Mouse (Mus musculus) MEL (cell line): ENCODE results near the gene Scyl2. TPM values are rescaled to one million over a fixed set of nuclear protein-coding genes. Genes with fewer than 3 reads are reported as not detected.

Source experiments
- DNase-seq: peaks from one replicate; pipeline ENCODE4 v3.0.0; 2011; ENCODE audit warnings: low read depth, low spot score
- H3K27ac ChIP-seq: 2 replicates; pipeline ENCODE4 v1.5.1; 2012; ENCODE audit warnings: low read depth, mild to moderate bottlenecking, control low read depth, low read length, moderate library complexity; ENCODE audit not compliant: control insufficient read depth
- H3K27me3 ChIP-seq, 2 experiments: fragments of 150-350 bp in 1 of 2; sonication (generic) in 1 of 2; 2 replicates each; pipeline ENCODE4 v1.6.1; 2012; ENCODE audit warnings: low read length in 2 of 2, mild to moderate bottlenecking in 2 of 2, improper control_type of control experiment in 1 of 2, moderate library complexity in 1 of 2; ENCODE audit not compliant: insufficient read depth in 2 of 2, control insufficient read depth in 1 of 2
- H3K36me3 ChIP-seq, 2 experiments: 2 replicates each; pipeline ENCODE4 v1.6.1; 2012 to 2014; ENCODE audit warnings: low read length in 2 of 2, improper control_type of control experiment in 1 of 2, inconsistent platforms in 1 of 2, mild to moderate bottlenecking in 1 of 2; ENCODE audit not compliant: insufficient read depth in 2 of 2, control insufficient read depth in 1 of 2
- H3K4me1 ChIP-seq, 2 experiments: fragments of 150-350 bp in 1 of 2; sonication (generic) in 1 of 2; 2 replicates each; pipeline ENCODE4 v1.6.1; 2012; ENCODE audit warnings: low read length in 2 of 2, improper control_type of control experiment in 1 of 2, mild to moderate bottlenecking in 1 of 2; ENCODE audit not compliant: insufficient read depth in 2 of 2, control insufficient read depth in 1 of 2
- H3K4me3 ChIP-seq, 2 experiments: fragments of 150-350 bp in 1 of 2; sonication (generic) in 1 of 2; 2 replicates each; pipeline ENCODE4 v1.5.1; 2012; ENCODE audit warnings: low read depth in 2 of 2, low read length in 2 of 2, mild to moderate bottlenecking in 2 of 2, moderate library complexity in 2 of 2, control low read depth in 1 of 2, improper control_type of control experiment in 1 of 2; ENCODE audit not compliant: control insufficient read depth in 1 of 2, insufficient read depth in 1 of 2
- H3K79me2 ChIP-seq: 2 replicates; pipeline ENCODE4 v1.6.1; 2012; ENCODE audit warnings: mild to moderate bottlenecking, low read length, moderate library complexity; ENCODE audit not compliant: control insufficient read depth, poor library complexity, insufficient read depth
- H3K9ac ChIP-seq: 2 replicates; pipeline ENCODE4 v1.6.1; 2012; ENCODE audit warnings: low read depth, mild to moderate bottlenecking, control low read depth, low read length, moderate library complexity; ENCODE audit not compliant: control insufficient read depth, poor library complexity, severe bottlenecking
- H3K9me3 ChIP-seq: fragments of 150-350 bp; sonication (generic); replicated peaks from 2 replicates; pipeline ENCODE4 v1.6.1; 2012; ENCODE audit warnings: mild to moderate bottlenecking, low read length, improper control_type of control experiment, moderate library complexity; ENCODE audit not compliant: insufficient read depth
- CHD1 ChIP-seq: IDR thresholded peaks from 2 replicates; pipeline ENCODE4 v1.6.1; 2012; ENCODE audit warnings: low read depth, mild to moderate bottlenecking, inconsistent platforms, low read length, improper control_type of control experiment
- CHD2 ChIP-seq: IDR thresholded peaks from 2 replicates; pipeline ENCODE4 v1.6.1; 2011; ENCODE audit warnings: low read length, improper control_type of control experiment
- CTCF ChIP-seq, 3 experiments: IDR thresholded peaks in 2 of 3; conservative IDR thresholded peaks in 1 of 3; 2 replicates each; pipeline ENCODE4 v1.5.1; 2011 to 2012; ENCODE audit warnings: low read length in 3 of 3, low read depth in 2 of 3, mild to moderate bottlenecking in 2 of 3, improper control_type of control experiment in 1 of 3, inconsistent platforms in 1 of 3, mixed read lengths in 1 of 3, moderate library complexity in 1 of 3; ENCODE audit not compliant: control insufficient read depth in 1 of 3, insufficient read depth in 1 of 3, poor library complexity in 1 of 3, severe bottlenecking in 1 of 3
- E2F4 ChIP-seq: IDR thresholded peaks from 2 replicates; pipeline ENCODE4 v1.6.1; 2011; ENCODE audit warnings: low read depth, low read length, improper control_type of control experiment, borderline replicate concordance
- EP300 ChIP-seq, 2 experiments: IDR thresholded peaks; 2 replicates each; pipeline ENCODE4 v1.6.1; 2011; ENCODE audit warnings: improper control_type of control experiment in 2 of 2, low read length in 2 of 2, low read depth in 1 of 2, mild to moderate bottlenecking in 1 of 2
- JUND ChIP-seq: IDR thresholded peaks from 2 replicates; pipeline ENCODE4 v1.6.1; 2011; ENCODE audit warnings: low read depth, mild to moderate bottlenecking, improper control_type of control experiment, low read length
- KAT2A ChIP-seq: conservative IDR thresholded peaks from 2 replicates; pipeline ENCODE4 v1.6.1; 2012; ENCODE audit warnings: low read depth, low read length, improper control_type of control experiment, inconsistent platforms
- MAFK ChIP-seq: IDR thresholded peaks from 2 replicates; pipeline ENCODE4 v1.6.1; 2011; ENCODE audit warnings: low read depth, mild to moderate bottlenecking, low read length, improper control_type of control experiment, borderline replicate concordance
- MAX ChIP-seq: IDR thresholded peaks from 2 replicates; pipeline ENCODE4 v1.6.1; 2011; ENCODE audit warnings: low read length, improper control_type of control experiment
- MAZ ChIP-seq: IDR thresholded peaks from 2 replicates; pipeline ENCODE4 v1.6.1; 2012; ENCODE audit warnings: low read depth, mild to moderate bottlenecking, inconsistent platforms, low read length, improper control_type of control experiment
- MEF2A ChIP-seq: IDR thresholded peaks from 2 replicates; pipeline ENCODE4 v1.6.1; 2014; ENCODE audit warnings: low read depth, mild to moderate bottlenecking, inconsistent platforms, low read length, improper control_type of control experiment; ENCODE audit not compliant: poor library complexity, insufficient replicate concordance, severe bottlenecking; ENCODE audit errors: extremely low read depth
- MYB ChIP-seq: IDR thresholded peaks from 2 replicates; pipeline ENCODE4 v1.6.1; 2011; ENCODE audit warnings: mild to moderate bottlenecking, low read depth, low read length, improper control_type of control experiment
- NELFE ChIP-seq: IDR thresholded peaks from 2 replicates; pipeline ENCODE4 v1.6.1; 2011; ENCODE audit warnings: low read depth, low read length, improper control_type of control experiment
- NRF1 ChIP-seq: IDR thresholded peaks from 2 replicates; pipeline ENCODE4 v1.6.1; 2014; ENCODE audit warnings: low read depth, mild to moderate bottlenecking, inconsistent platforms, low read length, improper control_type of control experiment, moderate library complexity; ENCODE audit not compliant: poor library complexity, insufficient read depth, severe bottlenecking
- POLR2AphosphoS2 ChIP-seq: IDR thresholded peaks from 2 replicates; pipeline ENCODE4 v1.6.1; 2011; ENCODE audit warnings: low read length, improper control_type of control experiment
- RCOR1 ChIP-seq: IDR thresholded peaks from 2 replicates; pipeline ENCODE4 v1.6.1; 2012; ENCODE audit warnings: low read depth, mild to moderate bottlenecking, inconsistent platforms, low read length, improper control_type of control experiment
- TCF12 ChIP-seq: IDR thresholded peaks from 2 replicates; pipeline ENCODE4 v1.6.1; 2014; ENCODE audit warnings: low read depth, mild to moderate bottlenecking, inconsistent platforms, low read length, improper control_type of control experiment, moderate library complexity
- UBTF ChIP-seq: IDR thresholded peaks from 2 replicates; pipeline ENCODE4 v1.6.1; 2012; ENCODE audit warnings: low read depth, mild to moderate bottlenecking, inconsistent platforms, low read length, improper control_type of control experiment, moderate library complexity, borderline replicate concordance; ENCODE audit not compliant: insufficient read depth
- ZC3H11A ChIP-seq: IDR thresholded peaks from 2 replicates; pipeline ENCODE4 v1.6.1; 2012; ENCODE audit warnings: low read depth, mild to moderate bottlenecking, inconsistent platforms, low read length, improper control_type of control experiment
- ZMIZ1 ChIP-seq: IDR thresholded peaks from 2 replicates; pipeline ENCODE4 v1.6.1; 2012; ENCODE audit warnings: low read depth, mild to moderate bottlenecking, inconsistent platforms, low read length, improper control_type of control experiment, moderate library complexity
- polyA plus RNA-seq, 2 experiments: library from polyadenylated mRNA; stranded (reverse) in 1 of 2; unstranded in 1 of 2; fragments of >175 nt in 1 of 2; fragments of >200 nt in 1 of 2; gene quantifications; 2 replicates each; pipeline versions ENCODE4 v1.2.1 to v1.2.4; 2012; ENCODE audit warnings: low replicate concordance in 2 of 2, low read depth in 1 of 2; ENCODE audit not compliant: insufficient read length in 2 of 2, insufficient read depth in 1 of 2, missing spikeins in 1 of 2
- total RNA-seq: library from RNA; depleted of rRNA; stranded (reverse); fragments of 300-350 nt; gene quantifications from 2 replicates; pipeline ENCODE4 v1.2.3, GENCODE M21; 2012

Gene Scyl2
- total and polyA plus RNA-seq, 3 experiments = 19.8 to 27.9 TPM; not detected in 1

- no peaks in the 10 kb centered on the region for H3K4me1 ChIP-seq
- H3K27me3 ChIP-seq = no peaks in the 10 kb centered on the region
- no peak overlapping the region for H3K4me3 ChIP-seq
- no peaks in the 10 kb centered on the region for H3K9me3 ChIP-seq
- no peak overlapping the region for H3K9ac ChIP-seq
- no peak overlapping the region for H3K27ac ChIP-seq
- H3K79me2 ChIP-seq = no peaks in the 10 kb centered on the region
- TF ChIP-seq KAT2A (no peak), MAZ (no peak), RCOR1 (no peak), MAX (no peak), CTCF (IDR thresholded peaks at IDR 0.05 in 2 of 3, conservative IDR thresholded peaks at IDR 0.05 in 1 of 3; ENCODE audit: control insufficient read depth in 1 of 3, insufficient read depth in 1 of 3, low read depth in 2 of 3, low read length in 3 of 3, poor library complexity in 1 of 3, severe bottlenecking in 1 of 3) (no peak), NELFE (no peak), MAFK (no peak), E2F4 (no peak), JUND (no peak), CHD1 (no peak), EP300 (IDR thresholded peaks at IDR 0.05; ENCODE audit: low read depth in 1 of 2, low read length in 2 of 2) (no peak), CHD2 (no peak), POLR2AphosphoS2 (no peak), TCF12 (no peak)
- H3K36me3 ChIP-seq = peaks cover 0 to 20% of the 10 kb centered on the region in 2 experiments; a peak in 2 of 4 replicates
- DNase-seq = no peak
These were observed 33.2 kb downstream of the Scyl2 start for GRCm38 (mm10) chr10:89652912-89653311.

- no peaks in the 10 kb centered on the region for H3K4me1 ChIP-seq
- no peaks in the 10 kb centered on the region for H3K79me2 ChIP-seq
- no peaks in the 10 kb centered on the region for H3K9me3 ChIP-seq
- H3K9ac ChIP-seq = no peak overlapping the region
- no peaks in the 10 kb centered on the region for H3K27me3 ChIP-seq
- DNase-seq = no peak
- TF ChIP-seq MEF2A (no peak), JUND (no peak), MYB (no peak), ZMIZ1 (no peak), ZC3H11A (no peak), NRF1 (no peak), MAZ (no peak), UBTF (no peak)
- no peak overlapping the region for H3K4me3 ChIP-seq
- no peak overlapping the region for H3K27ac ChIP-seq
- H3K36me3 ChIP-seq = peaks cover 0 to 20% of the 10 kb centered on the region in 2 experiments; a peak in 2 of 4 replicates
These were observed 34.4 kb downstream of the Scyl2 start for GRCm38 (mm10) chr10:89651691-89652090.
